Mouse (Mus musculus): Measurements from ENCODE around the gene Sept9. TPM values are rescaled to one million over a fixed set of nuclear protein-coding genes. Genes with fewer than 3 reads are reported as not detected.
A peak's percentile ranks its signal among the peaks of the same experiment; 100 is the strongest.

Gene Sept9
- polyA plus RNA-seq, 2 experiments, result 14.9 to 25.5 TPM

GRCm38 (mm10) chr11:117343800-117344199 is 144.3 kb downstream of the Sept9 start:
- Histone ChIP-seq H3K27ac (no peak overlapping the region), H3K4me3 (ENCODE audit: insufficient read depth in 1 of 2, low read depth in 2 of 2, low read length in 2 of 2) (no peak overlapping the region), H3K9ac (replicated peaks) (no peak overlapping the region), H3K27me3 (ENCODE audit: control insufficient read depth, insufficient read depth, low read length) (no peaks in the 10 kb centered on the region), H3K9me3 (ENCODE audit: control insufficient read depth, low read length) (no peaks in the 10 kb centered on the region), H3K4me1 (replicated peaks; ENCODE audit: control insufficient read depth in 2 of 2, insufficient read depth in 2 of 2, low read length in 1 of 2) (peaks cover 8 to 31% of the 10 kb centered on the region in 2 experiments), H3K4me2 (ENCODE audit: low read depth) (no peak overlapping the region), H3K36me3 (replicated peaks; ENCODE audit: control insufficient read depth, insufficient read depth, low read depth) (no peaks in the 10 kb centered on the region)
- DNase-seq (ENCODE audit: low read depth in 3 of 3, low spot score in 3 of 3) (no peak), ATAC-seq (ENCODE audit: insufficient read depth) (no peak)
- TF ChIP-seq CTCF (IDR thresholded peaks at IDR 0.05; ENCODE audit: low read depth) (no peak), EP300 (IDR thresholded peaks at IDR 0.05; ENCODE audit: low read depth) (no peak)
- 65% methylated on average over 5 of the region's 5 CpGs for WGBS (ENCODE audit: insufficient replicate concordance)

GRCm38 (mm10) chr11:117344339-117345021 is 145.0 kb downstream of the Sept9 start:
- whole genome bisulfite sequencing (ENCODE audit: insufficient replicate concordance), result 40% methylated on average over 11 of the region's 11 CpGs
- Histone ChIP-seq H3K4me3 (ENCODE audit: insufficient read depth in 1 of 2, low read depth in 2 of 2, low read length in 2 of 2) (no peak overlapping the region), H3K27ac (no peak overlapping the region), H3K9ac (replicated peaks) (no peak overlapping the region; the same call in 1 of the 2 replicates), H3K9me3 (ENCODE audit: control insufficient read depth, low read length) (no peaks in the 10 kb centered on the region), H3K4me1 (replicated peaks; ENCODE audit: control insufficient read depth in 2 of 2, insufficient read depth in 2 of 2, low read length in 1 of 2) (peaks cover 7 to 26% of the 10 kb centered on the region in 2 experiments), H3K36me3 (replicated peaks; ENCODE audit: control insufficient read depth, insufficient read depth, low read depth) (no peaks in the 10 kb centered on the region), H3K27me3 (ENCODE audit: control insufficient read depth, insufficient read depth, low read length) (no peaks in the 10 kb centered on the region), H3K4me2 (ENCODE audit: low read depth) (no peak overlapping the region; the same call in 1 of the 2 replicates)
- ATAC-seq (ENCODE audit: insufficient read depth) (peak; percentile 36; the same call in 1 of the 2 replicates), DNase-seq (ENCODE audit: low read depth in 3 of 3, low spot score in 3 of 3) (no peak)
- TF ChIP-seq EP300 (IDR thresholded peaks at IDR 0.05; ENCODE audit: low read depth) (no peak), CTCF (IDR thresholded peaks at IDR 0.05; ENCODE audit: low read depth) (no peak)

GRCm38 (mm10) chr11:117345022-117345765 is 145.7 kb downstream of the Sept9 start:
- H3K4me2 ChIP-seq (ENCODE audit: low read depth), result no peak overlapping the region
- no peaks in the 10 kb centered on the region for H3K27me3 ChIP-seq (ENCODE audit: control insufficient read depth, insufficient read depth, low read length)
- H3K9me3 ChIP-seq (ENCODE audit: control insufficient read depth, low read length), result no peaks in the 10 kb centered on the region
- H3K9ac ChIP-seq (replicated peaks), result no peak overlapping the region
- no peak overlapping the region for H3K27ac ChIP-seq
- peaks cover 7 to 33% of the 10 kb centered on the region in 2 experiments for H3K4me1 ChIP-seq (replicated peaks; ENCODE audit: control insufficient read depth in 2 of 2, insufficient read depth in 2 of 2, low read length in 1 of 2)
- WGBS (ENCODE audit: insufficient replicate concordance), result 52% methylated on average over 12 of the region's 12 CpGs
- H3K36me3 ChIP-seq (replicated peaks; ENCODE audit: control insufficient read depth, insufficient read depth, low read depth), result no peaks in the 10 kb centered on the region
- no peak for DNase-seq (ENCODE audit: low read depth in 3 of 3, low spot score in 3 of 3)
- no peak overlapping the region for H3K4me3 ChIP-seq (ENCODE audit: insufficient read depth in 1 of 2, low read depth in 2 of 2, low read length in 2 of 2)
- TF ChIP-seq CTCF (IDR thresholded peaks at IDR 0.05; ENCODE audit: low read depth), result no peak
- TF ChIP-seq EP300 (IDR thresholded peaks at IDR 0.05; ENCODE audit: low read depth), result no peak
- ATAC-seq (ENCODE audit: insufficient read depth), result no peak

- DNase-seq (ENCODE audit: low read depth in 3 of 3, low spot score in 3 of 3), result no peak
- ATAC-seq (ENCODE audit: insufficient read depth), result no peak
- Histone ChIP-seq H3K9ac (replicated peaks) (no peak overlapping the region), H3K27ac (no peak overlapping the region), H3K27me3 (ENCODE audit: control insufficient read depth, insufficient read depth, low read length) (no peaks in the 10 kb centered on the region), H3K4me1 (replicated peaks; ENCODE audit: control insufficient read depth in 2 of 2, insufficient read depth in 2 of 2, low read length in 1 of 2) (peaks cover 7 to 31% of the 10 kb centered on the region in 2 experiments), H3K4me2 (ENCODE audit: low read depth) (no peak overlapping the region), H3K4me3 (ENCODE audit: insufficient read depth in 1 of 2, low read depth in 2 of 2, low read length in 2 of 2) (no peak overlapping the region), H3K9me3 (ENCODE audit: control insufficient read depth, low read length) (no peaks in the 10 kb centered on the region), H3K36me3 (replicated peaks; ENCODE audit: control insufficient read depth, insufficient read depth, low read depth) (peaks cover 3% of the 10 kb centered on the region)
- TF ChIP-seq CTCF (IDR thresholded peaks at IDR 0.05; ENCODE audit: low read depth), result no peak
- TF ChIP-seq EP300 (IDR thresholded peaks at IDR 0.05; ENCODE audit: low read depth), result no peak
- 67% methylated on average over 4 of the region's 4 CpGs for WGBS (ENCODE audit: insufficient replicate concordance)
These were observed 147.8 kb downstream of the Sept9 start for GRCm38 (mm10) chr11:117347256-117347655.

- TF ChIP-seq CTCF (IDR thresholded peaks at IDR 0.05; ENCODE audit: low read depth), result no peak
- ATAC-seq (ENCODE audit: insufficient read depth) (no peak), DNase-seq (ENCODE audit: low read depth in 3 of 3, low spot score in 3 of 3) (no peak)
- no peaks in the 10 kb centered on the region for H3K9me3 ChIP-seq (ENCODE audit: control insufficient read depth, low read length)
- H3K27me3 ChIP-seq (ENCODE audit: control insufficient read depth, insufficient read depth, low read length), result no peaks in the 10 kb centered on the region
- 38% methylated on average over 10 of the region's 10 CpGs for WGBS (ENCODE audit: insufficient replicate concordance)
- no peak overlapping the region for H3K9ac ChIP-seq (replicated peaks)
- peaks cover 7 to 29% of the 10 kb centered on the region in 2 experiments for H3K4me1 ChIP-seq (replicated peaks; ENCODE audit: control insufficient read depth in 2 of 2, insufficient read depth in 2 of 2, low read length in 1 of 2)
- H3K4me2 ChIP-seq (ENCODE audit: low read depth), result no peak overlapping the region
- H3K36me3 ChIP-seq (replicated peaks; ENCODE audit: control insufficient read depth, insufficient read depth, low read depth), result peaks cover 3% of the 10 kb centered on the region
- H3K4me3 ChIP-seq (ENCODE audit: insufficient read depth in 1 of 2, low read depth in 2 of 2, low read length in 2 of 2), result no peak overlapping the region
- no peak overlapping the region for H3K27ac ChIP-seq
These were observed 149.1 kb downstream of the Sept9 start for GRCm38 (mm10) chr11:117348429-117349103.
